Comparison of ENCODE assay signal across 8 mouse cellular contexts in the genomic region with DNA sequence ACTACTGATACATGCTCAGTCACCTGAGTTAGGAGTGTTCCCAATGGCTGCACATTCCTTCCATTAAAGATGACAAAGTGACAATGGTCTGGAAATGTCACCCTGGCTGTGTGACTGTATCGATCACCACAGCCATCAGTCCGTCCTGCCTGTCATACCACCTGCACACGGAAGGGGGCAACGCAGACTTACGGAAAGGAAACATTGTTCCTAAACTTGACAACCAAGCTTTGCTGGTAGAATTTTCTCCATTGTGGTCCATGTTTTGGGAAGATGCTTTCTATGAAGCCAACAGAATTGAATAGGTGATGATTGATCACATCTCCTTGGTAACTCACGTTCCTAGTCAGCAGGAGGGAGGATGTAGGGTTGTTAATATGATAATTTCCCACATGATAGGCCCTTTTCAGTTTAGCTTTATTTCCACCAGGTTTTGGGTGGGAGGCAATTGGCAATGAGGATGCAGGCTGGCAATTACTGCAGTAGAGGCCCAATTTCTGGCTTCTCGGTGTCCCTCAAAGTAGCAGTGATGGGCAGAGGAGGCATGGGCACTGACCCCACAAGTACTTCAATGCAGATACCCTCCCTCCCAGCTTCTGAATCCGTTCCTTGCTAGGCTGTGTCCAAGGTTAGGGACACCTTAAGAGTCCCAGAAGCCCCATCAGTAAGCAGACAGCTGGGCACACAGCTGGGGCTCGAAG. TPM values are rescaled to one million over a fixed set of nuclear protein-coding genes. Genes with fewer than 3 reads are reported as not detected.
DNase-seq lines count a peak whose midpoint lies in the region; ATAC-seq and TF ChIP-seq lines count a peak whose summit lies in the region.

No protein-coding gene starts in this region.

- H3K79me2 ChIP-seq in MEL (ENCODE audit: control insufficient read depth, insufficient read depth, low read length, poor library complexity), result no peaks in the 10 kb centered on the region; the same call in 1 of the 2 replicates

- no peaks in the 10 kb centered on the region for H3K36me3 ChIP-seq in forebrain, embryonic 14.5 days (ENCODE audit: control insufficient read depth, insufficient read depth, low read length)
- no peaks in the 10 kb centered on the region for H3K36me3 ChIP-seq in forebrain, embryonic 12.5 days (replicated peaks)
- no peaks in the 10 kb centered on the region; a peak in 1 of 4 replicates for H3K36me3 ChIP-seq in MEL (ENCODE audit: control insufficient read depth in 1 of 2, insufficient read depth in 2 of 2, low read length in 2 of 2)
- no peaks in the 10 kb centered on the region for H3K36me3 ChIP-seq in midbrain, embryonic 15.5 days (replicated peaks)

- TF ChIP-seq POLR2A in MEL (IDR thresholded peaks at IDR 0.05; ENCODE audit: control insufficient read depth in 1 of 2, insufficient read depth in 1 of 2, low read depth in 1 of 2, low read length in 2 of 2, poor library complexity in 1 of 2), result no peak

- DNase-seq in forebrain, embryonic 14.5 days (ENCODE audit: low spot score), result peak; percentile 81
- peak; percentile 75 for DNase-seq in MEL (ENCODE audit: low read depth, low spot score)
- DNase-seq in cerebellum, postnatal 36 days, result peak; percentile 83 to 87
- DNase-seq in heart, postnatal 4 days, result peak; percentile 82
- DNase-seq in left cerebral cortex, adult 18-20 months (ENCODE audit: low spot score in 2 of 2), result peak; percentile 77 to 78
- peak; percentile 73 to 84 for DNase-seq in spleen, postnatal 4 days (ENCODE audit: low spot score in 2 of 2)

- H3K27ac ChIP-seq in forebrain, embryonic 14.5 days (ENCODE audit: low read depth, low read length), result no peak overlapping the region
- no peak overlapping the region for H3K27ac ChIP-seq in forebrain, embryonic 12.5 days
- H3K27ac ChIP-seq in MEL (ENCODE audit: control insufficient read depth, low read depth, low read length), result no peak overlapping the region
- peak overlapping the region; percentile 32; the same call in 1 of the 2 replicates for H3K27ac ChIP-seq in midbrain, embryonic 15.5 days

- TF ChIP-seq CTCF in MEL (IDR thresholded peaks at IDR 0.05 in 2 of 3, conservative IDR thresholded peaks at IDR 0.05 in 1 of 3; ENCODE audit: control insufficient read depth in 1 of 3, insufficient read depth in 1 of 3, low read depth in 2 of 3, low read length in 3 of 3, poor library complexity in 1 of 3, severe bottlenecking in 1 of 3), result peak; percentile 84 to 99 (median 98)

- WGBS in forebrain, embryonic 14.5 days, result 26% methylated on average over 9 of the region's 9 CpGs
- 28% methylated on average over 9 of the region's 9 CpGs for WGBS in forebrain, embryonic 12.5 days
- WGBS in midbrain, embryonic 15.5 days, result 24% methylated on average over 9 of the region's 9 CpGs

- no peak overlapping the region for H3K4me3 ChIP-seq in forebrain, embryonic 14.5 days (ENCODE audit: low read depth, low read length)
- no peak overlapping the region for H3K4me3 ChIP-seq in forebrain, embryonic 12.5 days (replicated peaks)
- H3K4me3 ChIP-seq in MEL (ENCODE audit: control insufficient read depth in 1 of 2, insufficient read depth in 1 of 2, low read depth in 2 of 2, low read length in 2 of 2), result no peak overlapping the region
- H3K4me3 ChIP-seq in midbrain, embryonic 15.5 days, result no peak overlapping the region

- H3K9ac ChIP-seq in forebrain, embryonic 14.5 days (ENCODE audit: low read length), result no peak overlapping the region
- H3K9ac ChIP-seq in forebrain, embryonic 12.5 days, result no peak overlapping the region
- H3K9ac ChIP-seq in MEL (ENCODE audit: control insufficient read depth, low read depth, low read length, poor library complexity, severe bottlenecking), result no peak overlapping the region
- no peak overlapping the region for H3K9ac ChIP-seq in midbrain, embryonic 15.5 days

- no peak for ATAC-seq in forebrain, embryonic 14.5 days
- no peak for ATAC-seq in forebrain, embryonic 12.5 days (ENCODE audit: low FRiP score)
- ATAC-seq in midbrain, embryonic 15.5 days (replicated peaks), result no peak

- H3K4me1 ChIP-seq in forebrain, embryonic 14.5 days (ENCODE audit: control insufficient read depth, insufficient read depth, low read length), result no peaks in the 10 kb centered on the region
- H3K4me1 ChIP-seq in forebrain, embryonic 12.5 days, result peaks cover 11% of the 10 kb centered on the region
- peaks cover 2 to 8% of the 10 kb centered on the region in 2 experiments; a peak in 2 of 4 replicates for H3K4me1 ChIP-seq in MEL (ENCODE audit: control insufficient read depth in 1 of 2, insufficient read depth in 2 of 2, low read length in 2 of 2)
- H3K4me1 ChIP-seq in midbrain, embryonic 15.5 days, result peaks cover 45% of the 10 kb centered on the region

- peaks cover 32% of the 10 kb centered on the region for H3K27me3 ChIP-seq in forebrain, embryonic 14.5 days (replicated peaks; ENCODE audit: control insufficient read depth, insufficient read depth, low read length)
- H3K27me3 ChIP-seq in forebrain, embryonic 12.5 days, result peaks cover 67% of the 10 kb centered on the region
- H3K27me3 ChIP-seq in MEL (ENCODE audit: control insufficient read depth in 1 of 2, insufficient read depth in 2 of 2, low read length in 2 of 2), result peaks cover 3 to 12% of the 10 kb centered on the region in 2 experiments; a peak in 3 of 4 replicates
- peaks cover 3% of the 10 kb centered on the region; the same call in 1 of the 2 replicates for H3K27me3 ChIP-seq in midbrain, embryonic 15.5 days (replicated peaks)

- no peak overlapping the region for H3K4me2 ChIP-seq in forebrain, embryonic 14.5 days (ENCODE audit: low read length)
- no peak overlapping the region for H3K4me2 ChIP-seq in forebrain, embryonic 12.5 days
- H3K4me2 ChIP-seq in midbrain, embryonic 15.5 days, result no peak overlapping the region

- TF ChIP-seq RAD21 in MEL (IDR thresholded peaks at IDR 0.05; ENCODE audit: low read depth, low read length), result peak; percentile 99

- no peaks in the 10 kb centered on the region for H3K9me3 ChIP-seq in forebrain, embryonic 14.5 days (replicated peaks; ENCODE audit: control insufficient read depth, low read length)
- H3K9me3 ChIP-seq in forebrain, embryonic 12.5 days, result no peaks in the 10 kb centered on the region
- H3K9me3 ChIP-seq in MEL (replicated peaks; ENCODE audit: insufficient read depth, low read length), result no peaks in the 10 kb centered on the region
- H3K9me3 ChIP-seq in midbrain, embryonic 15.5 days, result no peaks in the 10 kb centered on the region

- no peak for TF ChIP-seq EP300 in MEL (IDR thresholded peaks at IDR 0.05; ENCODE audit: low read depth in 1 of 2, low read length in 2 of 2)

TF ChIP-seq in MEL, 35 proteins besides CTCF, POLR2A, EP300 and RAD21 (continues in another document):
- TF ChIP-seq MYB (IDR thresholded peaks at IDR 0.05; ENCODE audit: low read depth, low read length) (no peak), SMC3 (IDR thresholded peaks at IDR 0.05; ENCODE audit: low read depth, low read length) (peak; percentile 95)

RNA-seq across cellular contexts. Expression of a gene that starts 2.1 kb away (rescaled TPM):
- 1.2 and 3.2 TPM in 2 replicates for polyA plus RNA-seq in forebrain, embryonic 14.5 days (2014; fragmentation: Nextera tagmentation; extraction: Ambion mirVana)
- 1.1 TPM in 2 replicates for polyA plus RNA-seq in forebrain, embryonic 12.5 days (2016; fragmentation: Nextera tagmentation; extraction: Ambion mirVana)
- total RNA-seq in MEL (2012; rRNA removed), result 1.4 and 1.7 TPM in 2 replicates
- polyA plus RNA-seq in MEL (2012; ENCODE audit: insufficient read depth in 1 of 2, insufficient read length in 2 of 2, low read depth in 1 of 2, low replicate concordance in 2 of 2, missing spikeins in 1 of 2), result 10 to 100 TPM in 1 of 2 experiments, not detected in 1; 17.2 TPM
- total RNA-seq in heart, postnatal 4 days (2021), result 1 to 10 TPM; 7.4 to 8.6 TPM
- total RNA-seq in left cerebral cortex, adult 18-20 months (2021), result 100 to 1,000 TPM; 169 to 206 TPM
- 7.0 and 7.5 TPM in 2 replicates for polyA plus RNA-seq in midbrain, embryonic 15.5 days (2015; fragmentation: Nextera tagmentation; extraction: Ambion mirVana)

RNA-seq across cellular contexts. Expression of a gene that starts 36.6 kb away (rescaled TPM):
- 9.6 and 13.4 TPM in 2 replicates for polyA plus RNA-seq in forebrain, embryonic 14.5 days (2014; fragmentation: Nextera tagmentation; extraction: Ambion mirVana)
- polyA plus RNA-seq in forebrain, embryonic 12.5 days (2016; fragmentation: Nextera tagmentation; extraction: Ambion mirVana), result 10.1 and 11.8 TPM in 2 replicates
- 12.3 and 17.2 TPM in 2 replicates for total RNA-seq in MEL (2012; rRNA removed)
- 10 to 100 TPM in 1 of 2 experiments, not detected in 1; 12.5 TPM for polyA plus RNA-seq in MEL (2012; ENCODE audit: insufficient read depth in 1 of 2, insufficient read length in 2 of 2, low read depth in 1 of 2, low replicate concordance in 2 of 2, missing spikeins in 1 of 2)
- 1 to 10 TPM; 4.2 to 4.8 TPM for total RNA-seq in heart, postnatal 4 days (2021)
- 10 to 100 TPM; 16.1 to 16.2 TPM for total RNA-seq in left cerebral cortex, adult 18-20 months (2021)
- polyA plus RNA-seq in midbrain, embryonic 15.5 days (2015; fragmentation: Nextera tagmentation; extraction: Ambion mirVana), result 27.2 and 33.4 TPM in 2 replicates

RNA-seq across cellular contexts. Expression of a gene that starts 39.5 kb away (rescaled TPM):
- polyA plus RNA-seq in forebrain, embryonic 14.5 days (2014; fragmentation: Nextera tagmentation; extraction: Ambion mirVana), result 0.78 and 1.2 TPM in 2 replicates
- 0.33 and 0.64 TPM in 2 replicates for polyA plus RNA-seq in forebrain, embryonic 12.5 days (2016; fragmentation: Nextera tagmentation; extraction: Ambion mirVana)
- not detected in 2 replicates for total RNA-seq in MEL (2012; rRNA removed)
- polyA plus RNA-seq in MEL (2012; ENCODE audit: insufficient read depth in 1 of 2, insufficient read length in 2 of 2, low read depth in 1 of 2, low replicate concordance in 2 of 2, missing spikeins in 1 of 2), result not detected
- not detected for total RNA-seq in heart, postnatal 4 days (2021)
- total RNA-seq in left cerebral cortex, adult 18-20 months (2021), result 1 to 10 TPM; 1.8 to 2.0 TPM
- 1.6 and 1.9 TPM in 2 replicates for polyA plus RNA-seq in midbrain, embryonic 15.5 days (2015; fragmentation: Nextera tagmentation; extraction: Ambion mirVana)

RNA-seq across cellular contexts. Expression of a gene that starts 49.4 kb away (rescaled TPM):
- not detected in 2 replicates for polyA plus RNA-seq in forebrain, embryonic 14.5 days (2014; fragmentation: Nextera tagmentation; extraction: Ambion mirVana)
- not detected in 2 replicates for polyA plus RNA-seq in forebrain, embryonic 12.5 days (2016; fragmentation: Nextera tagmentation; extraction: Ambion mirVana)
- total RNA-seq in MEL (2012; rRNA removed), result not detected in 2 replicates
- polyA plus RNA-seq in MEL (2012; ENCODE audit: insufficient read depth in 1 of 2, insufficient read length in 2 of 2, low read depth in 1 of 2, low replicate concordance in 2 of 2, missing spikeins in 1 of 2), result not detected
- not detected for total RNA-seq in heart, postnatal 4 days (2021)
- total RNA-seq in left cerebral cortex, adult 18-20 months (2021), result 1 to 10 TPM; 1.5 to 1.8 TPM
- 0.66 and 0.71 TPM in 2 replicates for polyA plus RNA-seq in midbrain, embryonic 15.5 days (2015; fragmentation: Nextera tagmentation; extraction: Ambion mirVana)

RNA-seq across cellular contexts. Expression of a gene that starts 52.8 kb away (rescaled TPM):
- 4.8 and 5.4 TPM in 2 replicates for polyA plus RNA-seq in forebrain, embryonic 14.5 days (2014; fragmentation: Nextera tagmentation; extraction: Ambion mirVana)
- polyA plus RNA-seq in forebrain, embryonic 12.5 days (2016; fragmentation: Nextera tagmentation; extraction: Ambion mirVana), result 3.4 TPM in 2 replicates
- total RNA-seq in MEL (2012; rRNA removed), result 17.3 and 18.4 TPM in 2 replicates
- polyA plus RNA-seq in MEL (2012; ENCODE audit: insufficient read depth in 1 of 2, insufficient read length in 2 of 2, low read depth in 1 of 2, low replicate concordance in 2 of 2, missing spikeins in 1 of 2), result 10 to 100 TPM in 1 of 2 experiments, not detected in 1; 25.4 TPM
- total RNA-seq in heart, postnatal 4 days (2021), result 10 to 100 TPM; 14.8 to 15.7 TPM
- total RNA-seq in left cerebral cortex, adult 18-20 months (2021), result 10 to 100 TPM; 42.6 to 52.8 TPM
- 3.1 and 3.7 TPM in 2 replicates for polyA plus RNA-seq in midbrain, embryonic 15.5 days (2015; fragmentation: Nextera tagmentation; extraction: Ambion mirVana)
